Mouse (Mus musculus) thymus, adult 2 months (tissue): ENCODE measurements around the gene Evx2.

ENCODE experiments used
- CTCF ChIP-seq: fragments of 200-500 bp; IDR thresholded peaks from 2 replicates; pipeline ENCODE4 v1.5.1; 2012; ENCODE audit warnings: mild to moderate bottlenecking, control low read depth, low read length, moderate library complexity, borderline replicate concordance; ENCODE audit not compliant: control insufficient read depth, poor library complexity, insufficient read depth; ENCODE audit errors: extremely low read depth
- POLR2A ChIP-seq: fragments of 200-500 bp; IDR thresholded peaks from 2 replicates; pipeline ENCODE4 v1.6.1; 2012; ENCODE audit warnings: mild to moderate bottlenecking, low read length, control low read depth, moderate library complexity; ENCODE audit not compliant: control insufficient read depth, poor library complexity, insufficient read depth; ENCODE audit errors: extremely low read depth

- TF ChIP-seq CTCF (no peak), POLR2A (no peak)
Measured at GRCm38 (mm10) chr2:74688795-74689573, 29.6 kb upstream of the Evx2 start.
